Mouse (Mus musculus) adrenal gland, postnatal 14 days (tissue): ENCODE results near the gene Strn3. TPM values are rescaled to one million over a fixed set of nuclear protein-coding genes. Genes with fewer than 3 reads are reported as not detected.
A peak's percentile ranks its signal among the peaks of the same experiment; 100 is the strongest.
"Not testable (repeated sequence)": the region's sequence is repeated elsewhere in the genome, so short reads cannot be mapped to it uniquely, and the experiment has no call there.

ENCODE experiments used
- DNase-seq: peaks from one replicate; pipeline ENCODE4 v3.0.0; 2021; ENCODE audit warnings: mixed read lengths
- total RNA-seq: library from RNA; stranded (reverse); gene quantifications from 2 replicates; pipeline ENCODE4 v1.2.3, GENCODE M21; 2021

Gene Strn3
- total RNA-seq, 1 experiment from 2014 or later: 83.8 TPM

GRCm38 (mm10) chr12:51694096-51694495 is 2.4 kb upstream of the Strn3 start:
- DNase-seq: no peak

GRCm38 (mm10) chr12:51693419-51693818 is 1.7 kb upstream of the Strn3 start:
- DNase-seq: no peak

- not testable (repeated sequence) for DNase-seq
Observed at GRCm38 (mm10) chr12:51692870-51693269, 1.2 kb upstream of the Strn3 start.

GRCm38 (mm10) chr12:51690893-51691844 is 528 bp downstream of the Strn3 start, which contains the start of gene Ap4s1:
Ap4s1 (plus strand) TSS chr12:51691033.
- DNase-seq: peak; percentile 83

GRCm38 (mm10) chr12:51688546-51688945 is 3.2 kb downstream of the Strn3 start:
- no peak for DNase-seq

GRCm38 (mm10) chr12:51678844-51679243 is 12.9 kb downstream of the Strn3 start:
- no peak for DNase-seq

GRCm38 (mm10) chr12:51676442-51676841 is 15.3 kb downstream of the Strn3 start:
- peak; percentile 38 for DNase-seq

GRCm38 (mm10) chr12:51673270-51673669 is 18.4 kb downstream of the Strn3 start:
- no peak for DNase-seq

GRCm38 (mm10) chr12:51671231-51671891 is 20.3 kb downstream of the Strn3 start:
- DNase-seq: no peak

GRCm38 (mm10) chr12:51666708-51667430 is 24.8 kb downstream of the Strn3 start:
- DNase-seq: no peak

- no peak for DNase-seq
Observed at GRCm38 (mm10) chr12:51663908-51664307, 27.8 kb downstream of the Strn3 start.

GRCm38 (mm10) chr12:51663011-51663410 is 28.7 kb downstream of the Strn3 start:
- no peak for DNase-seq

GRCm38 (mm10) chr12:51655944-51656465 is 35.7 kb downstream of the Strn3 start:
- DNase-seq: no peak

- not testable (repeated sequence) for DNase-seq
Observed at GRCm38 (mm10) chr12:51649401-51649800, 42.3 kb downstream of the Strn3 start.

GRCm38 (mm10) chr12:51641871-51642270 is 49.8 kb downstream of the Strn3 start:
- peak; percentile 24 for DNase-seq

- DNase-seq: no peak
Observed at GRCm38 (mm10) chr12:51636689-51637470, 54.8 kb downstream of the Strn3 start.

- DNase-seq: no peak
Observed at GRCm38 (mm10) chr12:51636260-51636659, 55.4 kb downstream of the Strn3 start.

GRCm38 (mm10) chr12:51633481-51633880 is 58.2 kb downstream of the Strn3 start:
- no peak for DNase-seq

GRCm38 (mm10) chr12:51623366-51623694 is 68.4 kb downstream of the Strn3 start:
- no peak for DNase-seq

- no peak for DNase-seq
Observed at GRCm38 (mm10) chr12:51622670-51623365, 68.9 kb downstream of the Strn3 start.

GRCm38 (mm10) chr12:51621161-51621560 is 70.5 kb downstream of the Strn3 start:
- DNase-seq: no peak
